Mouse (Mus musculus): Measurements from ENCODE around the gene Tnp2. TPM values are rescaled to one million over a fixed set of nuclear protein-coding genes. Genes with fewer than 3 reads are reported as not detected.

The Tnp2 gene
- total RNA-seq, 2 experiments from 2014 or later: not detected

DNA sequence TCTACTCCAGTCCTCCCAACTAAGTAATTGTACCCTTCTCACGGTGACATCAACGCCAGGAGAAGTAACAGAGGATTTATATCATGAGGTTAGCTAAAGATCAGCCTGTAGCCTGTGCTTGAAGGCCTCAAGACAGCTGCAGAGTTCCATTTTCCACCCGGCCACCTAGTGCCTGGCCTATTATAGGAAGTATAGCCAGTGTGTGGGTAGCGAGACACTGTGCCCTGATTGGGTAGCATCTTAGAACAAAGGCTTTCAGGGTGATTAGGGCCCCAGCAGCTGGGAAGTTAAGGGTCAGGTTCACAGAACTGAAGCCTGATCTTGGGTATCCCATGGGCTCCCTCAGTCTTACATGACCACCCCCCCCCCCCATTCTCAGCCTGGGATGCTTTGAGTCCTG, 406 bp upstream of the Tnp2 start:
- DNase-seq: no peak

DNA sequence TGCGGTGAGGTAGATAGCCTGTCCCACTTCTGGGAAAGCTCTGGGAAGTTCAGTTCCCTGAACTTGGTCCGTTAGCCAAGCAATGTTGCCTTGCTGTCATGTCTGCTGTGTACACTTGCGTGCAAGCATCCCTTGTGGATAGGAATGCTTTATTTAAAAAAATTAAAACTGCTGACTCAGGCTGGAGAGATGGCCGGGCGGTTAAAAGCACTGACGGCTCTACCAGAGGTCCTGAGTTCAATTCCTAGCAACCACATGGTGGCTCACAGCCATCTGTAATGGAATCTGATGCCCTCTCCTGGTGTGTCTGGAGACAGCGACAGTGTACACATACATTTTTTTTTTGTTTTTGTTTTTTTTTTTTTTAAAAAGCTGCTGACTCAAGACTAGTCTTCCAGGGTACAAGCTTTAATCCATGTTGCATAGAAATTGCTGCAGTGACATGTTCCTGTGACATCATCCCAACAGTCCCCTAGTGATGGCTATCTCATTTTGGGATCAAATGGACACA, 857 bp downstream of the Tnp2 start:
- no peak for DNase-seq

DNA sequence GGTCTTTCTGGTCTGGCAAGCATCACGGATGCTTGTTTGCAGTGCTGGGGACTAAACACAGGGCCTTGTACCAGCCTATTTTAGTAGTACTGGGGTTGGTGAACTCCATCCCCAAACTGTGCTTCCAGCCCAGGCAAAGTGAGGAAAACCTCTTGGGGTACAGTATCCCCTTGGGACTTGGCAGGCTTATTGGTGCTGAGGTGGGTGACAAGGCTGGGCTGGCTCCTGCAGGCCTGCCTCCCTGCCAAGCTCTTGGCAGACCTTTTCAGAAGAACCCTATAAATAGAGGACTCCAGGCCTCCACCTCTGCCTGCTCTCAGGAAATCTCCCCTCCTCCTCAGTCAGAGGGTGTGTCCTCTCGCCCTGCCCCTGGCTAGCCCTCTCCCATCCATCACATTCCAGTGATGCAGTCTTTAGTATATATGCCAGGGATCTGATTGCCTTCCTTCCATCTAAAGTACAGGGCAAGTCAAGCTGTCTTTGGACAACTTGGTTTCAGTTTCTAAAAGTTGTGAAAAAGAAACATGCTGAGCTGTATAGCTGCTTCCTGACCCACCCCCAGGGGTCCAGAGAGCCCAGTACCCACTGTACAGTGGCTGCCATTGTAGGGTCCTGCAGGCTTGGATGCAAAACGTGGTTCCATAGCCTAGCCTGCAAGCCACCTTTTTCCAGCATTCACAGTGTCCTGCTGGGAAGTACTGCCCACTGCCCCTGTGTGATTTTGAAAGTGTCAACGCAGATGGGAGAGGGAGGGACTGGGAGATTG, 1.5 kb downstream of the Tnp2 start:
- no peak for DNase-seq

DNA sequence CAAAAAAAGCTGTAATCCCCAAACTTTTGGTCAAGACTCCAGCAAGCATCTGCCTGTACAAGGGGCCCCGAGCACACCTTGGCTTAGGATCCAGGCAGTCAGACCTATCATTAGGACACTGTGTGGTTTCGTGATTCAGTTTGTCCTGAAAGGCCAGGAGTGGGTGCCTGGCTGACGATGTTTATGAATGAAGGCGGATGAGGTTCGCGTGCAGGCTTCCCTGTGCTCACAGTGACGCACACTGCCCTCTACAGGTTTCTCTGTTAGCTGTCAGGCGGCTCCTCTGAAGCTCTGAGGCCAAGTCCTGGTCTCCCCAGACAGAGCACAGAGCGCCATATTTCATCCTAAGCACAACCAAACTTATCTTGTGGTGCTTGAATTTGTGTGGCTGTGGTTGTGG, 2.2 kb downstream of the Tnp2 start:
- DNase-seq: peak; percentile 72

DNA sequence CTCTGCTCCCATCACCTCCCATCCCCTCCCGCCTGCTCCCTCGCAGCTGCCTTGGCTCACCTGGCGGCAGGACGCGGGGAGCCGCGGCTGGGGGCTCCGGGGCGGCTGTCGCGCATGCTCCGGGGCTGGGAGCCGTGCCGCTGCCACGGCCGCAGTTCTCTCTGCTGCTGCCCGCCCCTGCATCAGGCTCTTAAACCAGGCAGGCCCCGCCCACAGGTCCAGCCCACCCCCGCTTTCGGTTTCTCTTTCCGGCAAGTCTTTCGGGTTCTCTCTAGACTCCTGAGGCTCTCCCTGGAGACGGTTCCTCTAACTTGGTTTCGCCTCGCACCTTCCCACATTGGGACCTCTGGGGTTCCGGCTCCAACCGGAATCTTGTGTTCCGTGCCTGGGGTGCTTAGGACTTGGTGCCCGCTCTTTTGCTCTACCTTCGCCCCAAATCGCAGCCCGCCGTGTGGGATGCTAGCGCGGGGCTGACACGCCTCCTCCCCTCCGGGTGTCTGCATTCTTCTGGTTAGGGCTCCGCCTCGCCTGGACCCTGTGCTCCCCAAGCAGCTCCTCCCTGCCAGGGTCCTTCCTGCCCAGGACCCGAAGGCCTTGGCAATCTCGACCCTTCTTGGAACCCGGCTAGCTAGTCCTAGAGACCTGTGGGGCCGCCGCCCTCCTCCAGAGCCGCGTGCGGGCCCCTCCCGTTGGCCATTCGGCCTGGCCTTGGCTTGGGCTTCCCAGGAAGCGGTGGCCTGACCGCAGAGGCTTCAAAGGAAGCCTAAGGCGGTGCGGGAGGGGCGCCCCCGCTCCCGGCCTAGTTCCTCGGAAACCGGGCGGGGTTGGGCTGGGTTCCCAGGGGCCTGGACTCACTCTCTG, 2.9 kb downstream of the Tnp2 start, which contains the start of gene Socs1:
Gene Socs1, minus strand, starts transcription at position 166 of the 861 bp plus-strand sequence.
- DNase-seq: peak; percentile 87

- DNase-seq: peak; percentile 97
These were observed 3.6 kb downstream of the Tnp2 start for GRCm38 (mm10) chr16:10784793-10785370.

- peak; percentile 60 for DNase-seq
These were observed 4.3 kb downstream of the Tnp2 start for GRCm38 (mm10) chr16:10783883-10784792.

GRCm38 (mm10) chr16:10783451-10783850, 5.0 kb downstream of the Tnp2 start:
- no peak for DNase-seq

GRCm38 (mm10) chr16:10783152-10783434, 5.4 kb downstream of the Tnp2 start:
- no peak for DNase-seq

DNA sequence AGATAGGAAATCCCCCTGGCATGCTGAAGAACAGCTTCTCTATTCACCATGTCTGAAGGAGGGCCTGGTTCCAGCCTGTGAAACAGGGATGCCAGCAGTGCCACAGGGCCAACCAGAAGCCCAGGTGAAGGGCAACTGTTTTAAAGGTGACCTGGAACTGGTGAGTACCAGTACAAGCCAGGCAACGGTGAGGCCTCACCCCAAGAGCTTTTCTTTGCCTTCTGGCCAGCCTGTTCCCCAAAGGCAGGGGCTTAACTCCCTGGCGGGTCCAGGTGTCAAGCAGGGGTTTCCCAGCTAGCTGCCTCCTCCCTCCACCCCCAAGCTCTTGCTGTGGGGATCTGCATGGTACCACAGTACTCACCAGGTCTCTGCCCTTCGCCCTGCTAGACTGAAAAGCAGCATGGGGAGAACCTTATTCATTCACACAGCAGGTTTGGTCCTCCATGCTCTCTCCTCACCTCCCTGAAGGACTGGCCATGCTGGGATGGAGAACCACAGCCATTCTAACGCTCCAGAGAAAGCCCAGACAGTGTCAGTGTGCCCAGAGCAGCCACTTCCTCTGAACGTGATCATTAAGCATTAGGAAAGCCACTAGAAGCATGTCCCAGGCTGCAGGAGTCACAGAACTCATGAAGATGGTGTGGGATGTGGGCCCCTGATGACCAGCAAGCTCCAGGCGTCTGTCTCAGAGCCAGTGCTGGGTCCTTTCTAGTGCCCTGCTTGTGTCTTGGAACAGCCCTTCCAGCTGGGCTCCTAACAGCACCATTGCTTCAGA, 5.9 kb downstream of the Tnp2 start:
- no peak for DNase-seq

DNA sequence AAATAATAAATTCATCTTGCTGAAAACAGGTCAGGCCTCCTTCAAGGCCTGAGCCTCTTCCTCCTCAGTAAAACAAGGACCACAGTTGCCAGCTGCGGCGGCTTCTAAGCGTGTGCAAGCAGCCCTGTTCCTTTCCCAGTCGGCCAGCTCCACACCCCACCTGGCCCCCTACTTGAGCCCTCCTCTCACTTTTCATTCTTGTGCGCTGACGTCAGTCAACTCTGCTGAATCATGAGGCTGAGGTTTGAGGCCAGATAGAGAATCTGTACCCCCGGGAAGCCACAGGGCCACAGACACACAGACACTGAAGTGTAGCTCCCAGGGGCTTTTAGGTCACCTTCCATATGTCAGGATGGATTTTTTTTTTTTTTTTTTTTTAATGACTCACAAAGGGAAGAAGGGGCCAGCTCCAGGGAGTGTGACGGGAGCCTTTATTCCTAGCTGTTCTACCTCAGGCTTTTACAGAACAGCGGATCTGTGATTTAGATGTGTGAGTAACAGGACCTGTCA, 6.5 kb downstream of the Tnp2 start:
- DNase-seq: no peak

DNA sequence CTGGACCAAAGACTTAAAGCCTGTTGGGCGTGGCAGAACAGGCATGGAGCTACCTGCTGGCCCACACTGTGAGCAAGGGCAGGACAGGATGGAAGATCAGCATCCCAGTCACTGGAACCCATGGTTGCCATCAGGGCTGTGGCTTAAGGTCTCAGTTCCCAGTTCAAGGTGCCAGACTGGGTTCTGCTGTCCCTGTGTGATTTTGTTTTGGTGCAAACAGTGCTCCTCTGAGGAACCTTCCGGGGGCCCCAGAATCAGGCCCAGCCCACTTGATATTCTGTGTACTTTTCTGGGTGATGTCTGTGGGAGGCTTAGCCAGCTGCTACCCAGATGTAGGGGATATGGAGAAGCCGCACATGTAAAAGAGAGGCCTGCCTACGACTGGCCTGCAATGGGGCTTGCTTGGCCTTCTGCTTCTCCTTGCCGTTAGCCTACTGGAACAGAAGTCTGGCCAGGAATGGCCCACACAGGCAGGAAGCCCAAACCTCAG, 7.8 kb downstream of the Tnp2 start:
- DNase-seq: no peak

- DNase-seq: no peak
These were observed 10.8 kb downstream of the Tnp2 start for GRCm38 (mm10) chr16:10777579-10778160.

GRCm38 (mm10) chr16:10776322-10776721, 12.1 kb downstream of the Tnp2 start:
- DNase-seq: no peak

GRCm38 (mm10) chr16:10774726-10775125, 13.7 kb downstream of the Tnp2 start:
- no peak for DNase-seq

- no peak for DNase-seq
These were observed 14.9 kb downstream of the Tnp2 start for GRCm38 (mm10) chr16:10773543-10773942.

DNA sequence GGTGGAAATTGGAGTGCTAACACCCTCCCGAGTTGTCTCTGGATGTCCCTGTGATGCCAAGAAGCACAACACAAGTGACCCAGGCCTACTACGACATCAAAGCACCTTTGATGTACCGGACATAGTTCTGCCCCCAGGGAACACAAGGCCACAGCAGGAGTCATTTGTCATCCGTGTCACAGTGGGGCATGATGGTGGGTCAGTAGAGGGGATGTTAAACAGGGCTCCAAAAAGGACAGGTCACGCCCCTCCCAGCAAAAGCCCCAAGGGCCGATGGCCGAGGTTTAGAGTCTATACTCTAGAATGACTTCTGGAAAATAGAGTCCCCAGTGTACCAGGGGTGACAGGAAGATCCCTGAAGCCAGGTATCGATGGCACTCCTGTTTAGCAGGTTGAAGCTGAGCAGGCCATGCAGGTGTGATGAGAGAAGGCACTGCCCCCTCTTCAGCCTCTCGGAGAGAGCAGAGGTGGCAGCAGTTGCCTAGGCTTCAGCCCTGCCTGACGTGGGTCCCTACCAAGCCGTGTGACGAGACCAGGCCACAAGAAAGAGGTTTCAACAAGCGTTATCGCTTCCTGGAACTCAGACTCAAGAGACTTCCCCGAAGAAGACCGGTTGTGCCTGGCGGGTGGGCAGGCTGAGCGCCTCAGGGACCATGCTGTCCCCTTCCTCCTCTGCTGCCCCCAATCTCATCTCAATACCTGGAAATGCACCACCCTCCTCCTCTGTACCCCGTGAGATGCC, 16.5 kb downstream of the Tnp2 start:
- DNase-seq: no peak

- no peak for DNase-seq
These were observed 17.7 kb downstream of the Tnp2 start for GRCm38 (mm10) chr16:10770531-10771325.

- no peak for DNase-seq
These were observed 18.8 kb downstream of the Tnp2 start for GRCm38 (mm10) chr16:10769661-10770060.
